In genomic region chr7:68128271-68128674, GRCm38 (mm10) we compare ENCODE assay signal across 8 mouse cellular contexts.
A peak's percentile ranks its signal among the peaks of the same experiment; 100 is the strongest.
DNase-seq lines count a peak whose midpoint lies in the region; ATAC-seq and TF ChIP-seq lines count a peak whose summit lies in the region.

No protein-coding gene starts in this region.

- H3K4me3 ChIP-seq in heart, embryonic 11.5 days (ENCODE audit: low read depth, low read length) = peak overlapping the region; percentile 74
- H3K4me3 ChIP-seq in MEL (ENCODE audit: control insufficient read depth in 1 of 2, insufficient read depth in 1 of 2, low read depth in 2 of 2, low read length in 2 of 2) = peak overlapping the region in 1 of 2 experiments; percentile 81; a peak in 2 of 4 replicates
- H3K4me3 ChIP-seq in forebrain, embryonic 12.5 days (replicated peaks) = peak overlapping the region; percentile 69
- peak overlapping the region; percentile 51 for H3K4me3 ChIP-seq in limb, embryonic 12.5 days (replicated peaks)
- H3K4me3 ChIP-seq in stomach, embryonic 14.5 days (ENCODE audit: low read depth, low read length) = peak overlapping the region; percentile 53

- H3K4me1 ChIP-seq in heart, embryonic 11.5 days (ENCODE audit: control insufficient read depth, insufficient read depth, low read length) = peaks cover 38% of the 10 kb centered on the region
- H3K4me1 ChIP-seq in MEL (ENCODE audit: control insufficient read depth in 1 of 2, insufficient read depth in 2 of 2, low read length in 2 of 2) = peaks cover 2 to 6% of the 10 kb centered on the region in 2 experiments; a peak in 3 of 4 replicates
- peaks cover 54% of the 10 kb centered on the region for H3K4me1 ChIP-seq in forebrain, embryonic 12.5 days
- peaks cover 50% of the 10 kb centered on the region for H3K4me1 ChIP-seq in limb, embryonic 12.5 days (replicated peaks)
- peaks cover 11% of the 10 kb centered on the region; the same call in 1 of the 2 replicates for H3K4me1 ChIP-seq in stomach, embryonic 14.5 days (ENCODE audit: control insufficient read depth, insufficient read depth, low read length)

- no peak for DNase-seq in heart, postnatal 4 days
- DNase-seq in MEL (ENCODE audit: low read depth, low spot score) = peak; percentile 30
- no peak for DNase-seq in gastrocnemius, postnatal 25 days
- DNase-seq in lung, postnatal 10 days = no peak

- H3K79me2 ChIP-seq in MEL (ENCODE audit: control insufficient read depth, insufficient read depth, low read length, poor library complexity) = no peaks in the 10 kb centered on the region; the same call in 1 of the 2 replicates

- peak overlapping the region; percentile 97 for H3K4me2 ChIP-seq in heart, embryonic 11.5 days
- H3K4me2 ChIP-seq in forebrain, embryonic 12.5 days = peak overlapping the region; percentile 77
- peak overlapping the region; percentile 74 for H3K4me2 ChIP-seq in limb, embryonic 12.5 days
- peak overlapping the region; percentile 84 for H3K4me2 ChIP-seq in stomach, embryonic 14.5 days (replicated peaks; ENCODE audit: low read depth, low read length)

- no peak overlapping the region for H3K27ac ChIP-seq in heart, embryonic 11.5 days (ENCODE audit: low read depth, low read length)
- H3K27ac ChIP-seq in MEL (ENCODE audit: control insufficient read depth, low read depth, low read length) = no peak overlapping the region
- H3K27ac ChIP-seq in forebrain, embryonic 12.5 days = peak overlapping the region; percentile 93
- H3K27ac ChIP-seq in limb, embryonic 12.5 days = peak overlapping the region; percentile 82
- 0 out of 2 replicates have a peak overlapping the region, but pooled peaks have one; percentile 15 for H3K27ac ChIP-seq in stomach, embryonic 14.5 days (ENCODE audit: low read length)

- no peak for TF ChIP-seq CTCF in MEL (IDR thresholded peaks at IDR 0.05 in 2 of 3, conservative IDR thresholded peaks at IDR 0.05 in 1 of 3; ENCODE audit: control insufficient read depth in 1 of 3, insufficient read depth in 1 of 3, low read depth in 2 of 3, low read length in 3 of 3, poor library complexity in 1 of 3, severe bottlenecking in 1 of 3)

- no peaks in the 10 kb centered on the region for H3K27me3 ChIP-seq in heart, embryonic 11.5 days (ENCODE audit: control insufficient read depth, insufficient read depth, low read length)
- no peaks in the 10 kb centered on the region for H3K27me3 ChIP-seq in MEL (ENCODE audit: control insufficient read depth in 1 of 2, insufficient read depth in 2 of 2, low read length in 2 of 2)
- H3K27me3 ChIP-seq in forebrain, embryonic 12.5 days = no peaks in the 10 kb centered on the region
- no peaks in the 10 kb centered on the region for H3K27me3 ChIP-seq in limb, embryonic 12.5 days
- H3K27me3 ChIP-seq in stomach, embryonic 14.5 days (ENCODE audit: control insufficient read depth, insufficient read depth, low read length) = no peaks in the 10 kb centered on the region

- TF ChIP-seq EP300 in MEL (IDR thresholded peaks at IDR 0.05; ENCODE audit: low read depth in 1 of 2, low read length in 2 of 2) = no peak

- TF ChIP-seq RAD21 in MEL (IDR thresholded peaks at IDR 0.05; ENCODE audit: low read depth, low read length) = no peak

- TF ChIP-seq POLR2A in MEL (IDR thresholded peaks at IDR 0.05; ENCODE audit: control insufficient read depth in 1 of 2, insufficient read depth in 1 of 2, low read depth in 1 of 2, low read length in 2 of 2, poor library complexity in 1 of 2) = no peak

- H3K9ac ChIP-seq in heart, embryonic 11.5 days (ENCODE audit: low read depth, low read length) = peak overlapping the region; percentile 66; the same call in 1 of the 2 replicates
- no peak overlapping the region; the same call in 1 of the 2 replicates for H3K9ac ChIP-seq in MEL (ENCODE audit: control insufficient read depth, low read depth, low read length, poor library complexity, severe bottlenecking)
- H3K9ac ChIP-seq in forebrain, embryonic 12.5 days = peak overlapping the region; percentile 42; the same call in 1 of the 2 replicates
- H3K9ac ChIP-seq in limb, embryonic 12.5 days (replicated peaks) = peak overlapping the region; percentile 58; the same call in 1 of the 2 replicates
- no peak overlapping the region; the same call in 1 of the 2 replicates for H3K9ac ChIP-seq in stomach, embryonic 14.5 days (replicated peaks; ENCODE audit: low read depth, low read length)

- no peaks in the 10 kb centered on the region for H3K36me3 ChIP-seq in heart, embryonic 11.5 days (ENCODE audit: control insufficient read depth, insufficient read depth, low read length)
- H3K36me3 ChIP-seq in MEL (ENCODE audit: control insufficient read depth in 1 of 2, insufficient read depth in 2 of 2, low read length in 2 of 2) = peaks cover 0 to 5% of the 10 kb centered on the region in 2 experiments; a peak in 2 of 4 replicates
- no peaks in the 10 kb centered on the region for H3K36me3 ChIP-seq in forebrain, embryonic 12.5 days (replicated peaks)
- H3K36me3 ChIP-seq in limb, embryonic 12.5 days = no peaks in the 10 kb centered on the region
- H3K36me3 ChIP-seq in stomach, embryonic 14.5 days (ENCODE audit: control insufficient read depth, insufficient read depth, low read length) = no peaks in the 10 kb centered on the region

- H3K9me3 ChIP-seq in heart, embryonic 11.5 days (replicated peaks; ENCODE audit: control insufficient read depth, low read length) = no peaks in the 10 kb centered on the region
- no peaks in the 10 kb centered on the region for H3K9me3 ChIP-seq in MEL (replicated peaks; ENCODE audit: insufficient read depth, low read length)
- no peaks in the 10 kb centered on the region for H3K9me3 ChIP-seq in forebrain, embryonic 12.5 days
- no peaks in the 10 kb centered on the region for H3K9me3 ChIP-seq in limb, embryonic 12.5 days
- H3K9me3 ChIP-seq in stomach, embryonic 14.5 days (ENCODE audit: control insufficient read depth, low read depth, low read length) = no peaks in the 10 kb centered on the region

- ATAC-seq in heart, embryonic 11.5 days (replicated peaks; ENCODE audit: insufficient number of reproducible peaks, low FRiP score, low TSS enrichment) = no peak
- no peak for ATAC-seq in forebrain, embryonic 12.5 days (ENCODE audit: low FRiP score)
- no peak for ATAC-seq in limb, embryonic 12.5 days (ENCODE audit: insufficient number of reproducible peaks, insufficient read depth, low FRiP score, low TSS enrichment, low read depth)
- ATAC-seq in stomach, embryonic 14.5 days (ENCODE audit: insufficient number of reproducible peaks, insufficient read depth, low FRiP score, low read depth) = no peak

- WGBS in heart, embryonic 11.5 days (ENCODE audit: insufficient replicate concordance) = 19% methylated on average over 7 of the region's 7 CpGs
- WGBS in forebrain, embryonic 12.5 days = 11% methylated on average over 7 of the region's 7 CpGs
- 13% methylated on average over 7 of the region's 7 CpGs for WGBS in limb, embryonic 12.5 days
- WGBS in stomach, embryonic 14.5 days = 13% methylated on average over 7 of the region's 7 CpGs

TF ChIP-seq in MEL, 35 proteins besides CTCF, POLR2A, EP300 and RAD21:
- TF ChIP-seq USF1 (IDR thresholded peaks at IDR 0.05; ENCODE audit: low read depth, low read length) = no peak
- no peak for TF ChIP-seq GATA1 (IDR thresholded peaks at IDR 0.05; ENCODE audit: low read depth, low read length)
- TF ChIP-seq CHD2 (IDR thresholded peaks at IDR 0.05; ENCODE audit: low read length) = no peak
- TF ChIP-seq POLR2AphosphoS5 (IDR thresholded peaks at IDR 0.05; ENCODE audit: borderline replicate concordance, low read depth, low read length) = no peak
- no peak for TF ChIP-seq GABPA (IDR thresholded peaks at IDR 0.05; ENCODE audit: low read depth, low read length)
- TF ChIP-seq MAZ (IDR thresholded peaks at IDR 0.05; ENCODE audit: low read depth, low read length) = no peak
- TF ChIP-seq POLR2AphosphoS2 (IDR thresholded peaks at IDR 0.05; ENCODE audit: low read length) = no peak
- no peak for TF ChIP-seq NELFE (IDR thresholded peaks at IDR 0.05; ENCODE audit: low read depth, low read length)
- no peak for TF ChIP-seq UBTF (IDR thresholded peaks at IDR 0.05; ENCODE audit: borderline replicate concordance, insufficient read depth, low read depth, low read length)
- TF ChIP-seq BHLHE40 (IDR thresholded peaks at IDR 0.05; ENCODE audit: borderline replicate concordance, low read depth, low read length) = no peak
- no peak for TF ChIP-seq JUND (IDR thresholded peaks at IDR 0.05; ENCODE audit: low read depth, low read length)
- TF ChIP-seq SMC3 (IDR thresholded peaks at IDR 0.05; ENCODE audit: low read depth, low read length) = no peak
- TF ChIP-seq HCFC1 (IDR thresholded peaks at IDR 0.05; ENCODE audit: low read depth, low read length) = no peak
- TF ChIP-seq ETS1 (IDR thresholded peaks at IDR 0.05; ENCODE audit: low read depth, low read length) = no peak
- no peak for TF ChIP-seq ZMIZ1 (IDR thresholded peaks at IDR 0.05; ENCODE audit: low read depth, low read length)
- no peak for TF ChIP-seq ZNF384 (IDR thresholded peaks at IDR 0.05; ENCODE audit: low read depth, low read length)
- no peak for TF ChIP-seq CHD1 (IDR thresholded peaks at IDR 0.05; ENCODE audit: low read depth, low read length)
- TF ChIP-seq MXI1 (IDR thresholded peaks at IDR 0.05; ENCODE audit: low read depth, low read length) = no peak
- no peak for TF ChIP-seq MYC (IDR thresholded peaks at IDR 0.05; ENCODE audit: low read depth, low read length)
- TF ChIP-seq TAL1 (IDR thresholded peaks at IDR 0.05; ENCODE audit: low read length) = no peak

Comparison
In these comparisons a context has a peak if more than half of its experiments do, and no peak if none do; other contexts are left out.
1. H3K27ac ChIP-seq: peak in forebrain, embryonic 12.5 days (single experiment), limb, embryonic 12.5 days (single experiment) and stomach, embryonic 14.5 days (single experiment); none in heart, embryonic 11.5 days (single experiment) and MEL (single experiment).
2. H3K9ac ChIP-seq: peak in heart, embryonic 11.5 days (single experiment), forebrain, embryonic 12.5 days (single experiment) and limb, embryonic 12.5 days (single experiment); none in MEL (single experiment) and stomach, embryonic 14.5 days (single experiment).
3. Peak in every context shown above with its lines, with median percentiles within 50 percentile points of each other: H3K4me2 ChIP-seq.